Mouse (Mus musculus): Measurements from ENCODE around the gene Csn1s2b. TPM values are rescaled to one million over a fixed set of nuclear protein-coding genes. Genes with fewer than 3 reads are reported as not detected.
A peak's percentile ranks its signal among the peaks of the same experiment; 100 is the strongest.

Gene Csn1s2b
- polyA plus RNA-seq, 1 experiment from 2014 or later, result not detected

GRCm38 (mm10) chr5:87871423-87871822, 63.5 kb downstream of the Csn1s2b start:
- H3K4me1 ChIP-seq (ENCODE audit: control insufficient read depth, insufficient read depth, low read length), result no peaks in the 10 kb centered on the region
- no peak overlapping the region for H3K9ac ChIP-seq (replicated peaks; ENCODE audit: low read length)
- no peaks in the 10 kb centered on the region for H3K36me3 ChIP-seq (ENCODE audit: control insufficient read depth, insufficient read depth, low read length)
- no peaks in the 10 kb centered on the region for H3K9me3 ChIP-seq (ENCODE audit: control insufficient read depth, low read length)
- ATAC-seq (ENCODE audit: low FRiP score, low TSS enrichment) (no peak), DNase-seq (peak; percentile 8)
- 42% methylated on average over 4 of the region's 4 CpGs for WGBS
- no peak overlapping the region for H3K4me3 ChIP-seq (replicated peaks; ENCODE audit: low read depth, low read length)
- no peak overlapping the region for H3K27ac ChIP-seq (replicated peaks; ENCODE audit: low read depth, low read length)
- H3K4me2 ChIP-seq (ENCODE audit: low read length), result no peak overlapping the region
- H3K27me3 ChIP-seq (ENCODE audit: control insufficient read depth, insufficient read depth, low read length), result no peaks in the 10 kb centered on the region

Other genes starting within 250 kb of the Csn1s2b start
- not detected in 2 replicates for gene Sult1d1, start 239.1 kb upstream of the Csn1s2b start, polyA plus RNA-seq (2014; fragmentation: Nextera tagmentation; extraction: Ambion mirVana)
- gene Sult1e1, start 216.5 kb upstream of the Csn1s2b start, polyA plus RNA-seq (2014; fragmentation: Nextera tagmentation; extraction: Ambion mirVana), result not detected in 2 replicates
- gene Csn1s1, start 141.9 kb upstream of the Csn1s2b start, polyA plus RNA-seq (2014; fragmentation: Nextera tagmentation; extraction: Ambion mirVana), result not detected in 2 replicates
- not detected in 2 replicates for gene Csn2, start 108.5 kb upstream of the Csn1s2b start, polyA plus RNA-seq (2014; fragmentation: Nextera tagmentation; extraction: Ambion mirVana)
- gene Csn1s2a, start 33.5 kb upstream of the Csn1s2b start, polyA plus RNA-seq (2014; fragmentation: Nextera tagmentation; extraction: Ambion mirVana), result not detected in 2 replicates
- gene Prr27, start 17.6 kb downstream of the Csn1s2b start, polyA plus RNA-seq (2014; fragmentation: Nextera tagmentation; extraction: Ambion mirVana), result not detected in 2 replicates
- gene Odam, start 76.9 kb downstream of the Csn1s2b start, polyA plus RNA-seq (2014; fragmentation: Nextera tagmentation; extraction: Ambion mirVana), result not detected in 2 replicates
- gene Csn3, start 117.5 kb downstream of the Csn1s2b start, polyA plus RNA-seq (2014; fragmentation: Nextera tagmentation; extraction: Ambion mirVana), result not detected in 2 replicates
- gene 2310003L06Rik, start 161.4 kb downstream of the Csn1s2b start, polyA plus RNA-seq (2014; fragmentation: Nextera tagmentation; extraction: Ambion mirVana), result not detected in 2 replicates
- not detected in 2 replicates for gene Gm28434, start 161.4 kb downstream of the Csn1s2b start, polyA plus RNA-seq (2014; fragmentation: Nextera tagmentation; extraction: Ambion mirVana)
- not detected in 2 replicates for gene Cabs1, start 171.4 kb downstream of the Csn1s2b start, polyA plus RNA-seq (2014; fragmentation: Nextera tagmentation; extraction: Ambion mirVana)
- not detected in 2 replicates for gene Smr3a, start 194.5 kb downstream of the Csn1s2b start, polyA plus RNA-seq (2014; fragmentation: Nextera tagmentation; extraction: Ambion mirVana)